Mouse (Mus musculus): ENCODE data around the gene Dusp6. TPM values are rescaled to one million over a fixed set of nuclear protein-coding genes. Genes with fewer than 3 reads are reported as not detected.
A peak's percentile ranks its signal among the peaks of the same experiment; 100 is the strongest.

Dusp6 gene
- polyA plus RNA-seq, 1 experiment from 2014 or later: 15.4 TPM

GRCm38 (mm10) chr10:99243907-99244489 is 19.0 kb upstream of the Dusp6 start:
- H3K27me3 ChIP-seq (ENCODE audit: insufficient read depth, low read length): no peaks in the 10 kb centered on the region
- TF ChIP-seq CTCF (IDR thresholded peaks at IDR 0.05; ENCODE audit: low read depth) (no peak), EP300 (IDR thresholded peaks at IDR 0.05; ENCODE audit: low read depth) (no peak)
- H3K36me3 ChIP-seq (replicated peaks; ENCODE audit: insufficient read depth, low read length): no peaks in the 10 kb centered on the region
- H3K9ac ChIP-seq (replicated peaks): no peak overlapping the region
- DNase-seq: no peak
- H3K4me1 ChIP-seq (ENCODE audit: insufficient read depth): peaks cover 20% of the 10 kb centered on the region
- 0 out of 2 replicates have a peak overlapping the region, but pooled peaks have one; percentile 30 for H3K27ac ChIP-seq (ENCODE audit: low read depth)
- H3K4me3 ChIP-seq (ENCODE audit: low read depth, low read length): no peak overlapping the region
- H3K4me2 ChIP-seq (ENCODE audit: low read depth, low read length): no peak overlapping the region
- no peaks in the 10 kb centered on the region for H3K9me3 ChIP-seq (ENCODE audit: low read length)
- WGBS (ENCODE audit: insufficient replicate concordance): 58% methylated on average over 5 of the region's 5 CpGs
- no peak for ATAC-seq

- DNase-seq (no peak), ATAC-seq (no peak)
- Histone ChIP-seq H3K9ac (replicated peaks) (no peak overlapping the region), H3K9me3 (ENCODE audit: low read length) (no peaks in the 10 kb centered on the region), H3K4me3 (ENCODE audit: low read depth, low read length) (no peak overlapping the region), H3K27ac (ENCODE audit: low read depth) (0 out of 2 replicates have a peak overlapping the region, but pooled peaks have one; percentile 30), H3K36me3 (replicated peaks; ENCODE audit: insufficient read depth, low read length) (no peaks in the 10 kb centered on the region), H3K4me2 (ENCODE audit: low read depth, low read length) (no peak overlapping the region), H3K4me1 (ENCODE audit: insufficient read depth) (peaks cover 20% of the 10 kb centered on the region), H3K27me3 (ENCODE audit: insufficient read depth, low read length) (no peaks in the 10 kb centered on the region)
- TF ChIP-seq CTCF (IDR thresholded peaks at IDR 0.05; ENCODE audit: low read depth): no peak
- TF ChIP-seq EP300 (IDR thresholded peaks at IDR 0.05; ENCODE audit: low read depth): no peak
- 48% methylated on average over 7 of the region's 7 CpGs for WGBS (ENCODE audit: insufficient replicate concordance)
These were observed 18.3 kb upstream of the Dusp6 start for GRCm38 (mm10) chr10:99244655-99245260.

- TF ChIP-seq CTCF (IDR thresholded peaks at IDR 0.05; ENCODE audit: low read depth): no peak
- no peak for TF ChIP-seq EP300 (IDR thresholded peaks at IDR 0.05; ENCODE audit: low read depth)
- no peaks in the 10 kb centered on the region for H3K9me3 ChIP-seq (ENCODE audit: low read length)
These were observed 16.1 kb upstream of the Dusp6 start for GRCm38 (mm10) chr10:99246797-99247508.

GRCm38 (mm10) chr10:99250874-99251281 is 12.2 kb upstream of the Dusp6 start:
- H3K36me3 ChIP-seq (replicated peaks; ENCODE audit: insufficient read depth, low read length): no peaks in the 10 kb centered on the region
- no peak overlapping the region for H3K4me3 ChIP-seq (ENCODE audit: low read depth, low read length)
- no peaks in the 10 kb centered on the region for H3K9me3 ChIP-seq (ENCODE audit: low read length)
- no peak overlapping the region for H3K9ac ChIP-seq (replicated peaks)
- H3K4me1 ChIP-seq (ENCODE audit: insufficient read depth): no peaks in the 10 kb centered on the region; the same call in none of the 2 replicates
- no peak overlapping the region for H3K4me2 ChIP-seq (ENCODE audit: low read depth, low read length)
- H3K27ac ChIP-seq (ENCODE audit: low read depth): no peak overlapping the region
- DNase-seq (no peak), ATAC-seq (no peak)
- H3K27me3 ChIP-seq (ENCODE audit: insufficient read depth, low read length): no peaks in the 10 kb centered on the region
- no peak for TF ChIP-seq CTCF (IDR thresholded peaks at IDR 0.05; ENCODE audit: low read depth)
- TF ChIP-seq EP300 (IDR thresholded peaks at IDR 0.05; ENCODE audit: low read depth): no peak
- WGBS (ENCODE audit: insufficient replicate concordance): 60% methylated on average over 11 of the region's 11 CpGs

More at GRCm38 (mm10) chr10:99246797-99247508, 16.1 kb upstream of the Dusp6 start:
- Histone ChIP-seq H3K27me3 (ENCODE audit: insufficient read depth, low read length) (no peaks in the 10 kb centered on the region), H3K27ac (ENCODE audit: low read depth) (no peak overlapping the region), H3K9ac (replicated peaks) (no peak overlapping the region), H3K4me2 (ENCODE audit: low read depth, low read length) (no peak overlapping the region), H3K4me3 (ENCODE audit: low read depth, low read length) (no peak overlapping the region), H3K4me1 (ENCODE audit: insufficient read depth) (peaks cover 9% of the 10 kb centered on the region), H3K36me3 (replicated peaks; ENCODE audit: insufficient read depth, low read length) (no peaks in the 10 kb centered on the region)
- WGBS (ENCODE audit: insufficient replicate concordance): 64% methylated on average over 20 of the region's 20 CpGs
- ATAC-seq (no peak), DNase-seq (no peak)

- Histone ChIP-seq H3K9ac (replicated peaks) (no peak overlapping the region), H3K36me3 (replicated peaks; ENCODE audit: insufficient read depth, low read length) (no peaks in the 10 kb centered on the region), H3K4me1 (ENCODE audit: insufficient read depth) (no peaks in the 10 kb centered on the region; the same call in none of the 2 replicates), H3K9me3 (ENCODE audit: low read length) (no peaks in the 10 kb centered on the region), H3K4me3 (ENCODE audit: low read depth, low read length) (no peak overlapping the region), H3K4me2 (ENCODE audit: low read depth, low read length) (no peak overlapping the region), H3K27me3 (ENCODE audit: insufficient read depth, low read length) (no peaks in the 10 kb centered on the region), H3K27ac (ENCODE audit: low read depth) (no peak overlapping the region; the same call in 1 of the 2 replicates)
- DNase-seq: no peak
- 65% methylated on average over 2 of the region's 2 CpGs for WGBS (ENCODE audit: insufficient replicate concordance)
- ATAC-seq: no peak
- TF ChIP-seq EP300 (IDR thresholded peaks at IDR 0.05; ENCODE audit: low read depth): no peak
- no peak for TF ChIP-seq CTCF (IDR thresholded peaks at IDR 0.05; ENCODE audit: low read depth)
These were observed 9.6 kb upstream of the Dusp6 start for GRCm38 (mm10) chr10:99253412-99253811.
